ENCODE assay signal across 10 mouse cellular contexts in genomic region chr10:127286194-127286593, GRCm38 (mm10). TPM values are rescaled to one million over a fixed set of nuclear protein-coding genes. Genes with fewer than 3 reads are reported as not detected.
DNase-seq lines count a peak whose midpoint lies in the region; ATAC-seq lines count a peak whose summit lies in the region.
"Had no signal": no experiment of that assay in that cellular context is flagged by ENCODE, and none has a peak within 500 bp of the region (broad histone marks: within the 10 kb centered on the region; RNA-seq: fewer than 3 reads in every experiment).

No protein-coding gene starts in this region.

- H3K27me3 ChIP-seq in heart, embryonic 15.5 days: no peaks in the 10 kb centered on the region
- no peaks in the 10 kb centered on the region for H3K27me3 ChIP-seq in embryonic facial prominence, embryonic 14.5 days (replicated peaks; ENCODE audit: control insufficient read depth, insufficient read depth, low read length)
- no peaks in the 10 kb centered on the region for H3K27me3 ChIP-seq in hindbrain, embryonic 15.5 days
- no peaks in the 10 kb centered on the region for H3K27me3 ChIP-seq in midbrain, embryonic 14.5 days (ENCODE audit: control insufficient read depth, insufficient read depth, low read length)
- H3K27me3 ChIP-seq: limb, embryonic 15.5 days had no signal

- WGBS in heart, embryonic 15.5 days: 69% methylated on average over 7 of the region's 7 CpGs
- WGBS in embryonic facial prominence, embryonic 14.5 days: 60% methylated on average over 5 of the region's 7 CpGs
- WGBS in hindbrain, embryonic 15.5 days: 56% methylated on average over 7 of the region's 7 CpGs
- WGBS in midbrain, embryonic 14.5 days: 67% methylated on average over 7 of the region's 7 CpGs

- no peak for DNase-seq in heart, postnatal 36 days
- no peak for DNase-seq in embryonic facial prominence, embryonic 14.5 days (ENCODE audit: low spot score)
- no peak for DNase-seq in midbrain, embryonic 14.5 days
- no peak for DNase-seq in urinary bladder, postnatal 10 days (ENCODE audit: low spot score)
- no peak for DNase-seq in adrenal gland, postnatal 36 days
- no peak for DNase-seq in gastrocnemius, postnatal 14 days

- H3K4me2 ChIP-seq in heart, embryonic 15.5 days: 0 out of 2 replicates have a peak overlapping the region, but pooled peaks have one; percentile 4
- H3K4me2 ChIP-seq in embryonic facial prominence, embryonic 14.5 days (ENCODE audit: low read depth, low read length): 0 out of 2 replicates have a peak overlapping the region, but pooled peaks have one; percentile 95
- peak overlapping the region; percentile 73 for H3K4me2 ChIP-seq in hindbrain, embryonic 15.5 days
- H3K4me2 ChIP-seq in midbrain, embryonic 14.5 days (ENCODE audit: low read length): peak overlapping the region; percentile 61; the same call in 1 of the 2 replicates
- H3K4me2 ChIP-seq: limb, embryonic 15.5 days had no signal

- intact Hi-C loops in heart, postnatal 36 days (cut with DNase I): loop anchor here (5.0 kb wide), 1 partner anchor 381 kb away; the partner anchor contains the start of genes Nab2 and Nemp1
- intact Hi-C loops in gastrocnemius, postnatal 14 days (cut with DNase I; ENCODE audit: low total_unique reads): no loop called here

- no peak for ATAC-seq in heart, embryonic 15.5 days (replicated peaks; ENCODE audit: insufficient number of reproducible peaks, insufficient read depth, low FRiP score, low read depth)
- ATAC-seq in embryonic facial prominence, embryonic 14.5 days (ENCODE audit: low read depth): no peak
- no peak for ATAC-seq in hindbrain, embryonic 15.5 days (ENCODE audit: low FRiP score, low read depth)
- no peak for ATAC-seq in midbrain, embryonic 14.5 days (ENCODE audit: low FRiP score, low TSS enrichment)
- ATAC-seq: inflammation-experienced regulatory T-cells, adult 6 months had no signal

- H3K9me3 ChIP-seq in heart, embryonic 15.5 days (replicated peaks): no peaks in the 10 kb centered on the region
- H3K9me3 ChIP-seq in embryonic facial prominence, embryonic 14.5 days (ENCODE audit: control insufficient read depth, low read length): no peaks in the 10 kb centered on the region
- no peaks in the 10 kb centered on the region for H3K9me3 ChIP-seq in hindbrain, embryonic 15.5 days
- H3K9me3 ChIP-seq in midbrain, embryonic 14.5 days (ENCODE audit: control insufficient read depth, low read length): no peaks in the 10 kb centered on the region
- H3K9me3 ChIP-seq: limb, embryonic 15.5 days had no signal

- 0 out of 2 replicates have a peak overlapping the region, but pooled peaks have one; percentile 7 for H3K9ac ChIP-seq in heart, embryonic 15.5 days
- H3K9ac ChIP-seq in embryonic facial prominence, embryonic 14.5 days (ENCODE audit: low read depth, low read length): peak overlapping the region; percentile 41; the same call in 1 of the 2 replicates
- H3K9ac ChIP-seq in hindbrain, embryonic 15.5 days: 0 out of 2 replicates have a peak overlapping the region, but pooled peaks have one; percentile 10
- no peak overlapping the region; the same call in 1 of the 2 replicates for H3K9ac ChIP-seq in midbrain, embryonic 14.5 days (replicated peaks; ENCODE audit: low read length)

- peaks cover 62% of the 10 kb centered on the region for H3K36me3 ChIP-seq in heart, embryonic 15.5 days
- H3K36me3 ChIP-seq in embryonic facial prominence, embryonic 14.5 days (ENCODE audit: control insufficient read depth, insufficient read depth, low read length): peaks cover 62% of the 10 kb centered on the region
- H3K36me3 ChIP-seq in hindbrain, embryonic 15.5 days: peaks cover 38% of the 10 kb centered on the region
- H3K36me3 ChIP-seq in midbrain, embryonic 14.5 days (ENCODE audit: control insufficient read depth, insufficient read depth, low read length): peaks cover 58% of the 10 kb centered on the region

- no peak overlapping the region for H3K4me3 ChIP-seq in heart, embryonic 15.5 days
- no peak overlapping the region for H3K4me3 ChIP-seq in embryonic facial prominence, embryonic 14.5 days (ENCODE audit: low read depth, low read length)
- H3K4me3 ChIP-seq in hindbrain, embryonic 15.5 days: no peak overlapping the region; the same call in 1 of the 2 replicates
- H3K4me3 ChIP-seq in midbrain, embryonic 14.5 days (replicated peaks; ENCODE audit: low read depth, low read length): 0 out of 2 replicates have a peak overlapping the region, but pooled peaks have one; percentile 60

- no peak overlapping the region for H3K27ac ChIP-seq in heart, embryonic 15.5 days
- no peak overlapping the region for H3K27ac ChIP-seq in embryonic facial prominence, embryonic 14.5 days (replicated peaks; ENCODE audit: low read depth, low read length)
- no peak overlapping the region for H3K27ac ChIP-seq in hindbrain, embryonic 15.5 days (replicated peaks)
- 0 out of 2 replicates have a peak overlapping the region, but pooled peaks have one; percentile 2 for H3K27ac ChIP-seq in midbrain, embryonic 14.5 days (replicated peaks; ENCODE audit: low read depth, low read length)
- H3K27ac ChIP-seq: limb, embryonic 15.5 days had no signal

- peaks cover 42% of the 10 kb centered on the region for H3K4me1 ChIP-seq in heart, embryonic 15.5 days (replicated peaks)
- peaks cover 16% of the 10 kb centered on the region for H3K4me1 ChIP-seq in embryonic facial prominence, embryonic 14.5 days (ENCODE audit: control insufficient read depth, insufficient read depth, low read length)
- peaks cover 55% of the 10 kb centered on the region for H3K4me1 ChIP-seq in hindbrain, embryonic 15.5 days (replicated peaks)
- peaks cover 33% of the 10 kb centered on the region for H3K4me1 ChIP-seq in midbrain, embryonic 14.5 days (ENCODE audit: control insufficient read depth, insufficient read depth, low read length)

RNA-seq across cellular contexts. Expression of gene Mbd6, which starts 2.6 kb away (rescaled TPM):
- polyA plus RNA-seq in heart, embryonic 15.5 days (2015; fragmentation: Nextera tagmentation; extraction: Ambion mirVana): 10.6 and 15.7 TPM in 2 replicates
- total RNA-seq in heart, postnatal 36 days (2021): 10 to 100 TPM; 22.0 to 24.2 TPM
- polyA plus RNA-seq in embryonic facial prominence, embryonic 14.5 days (2014; fragmentation: Nextera tagmentation; extraction: Ambion mirVana): 15.8 and 17.6 TPM in 2 replicates
- 16.1 and 17.5 TPM in 2 replicates for polyA plus RNA-seq in hindbrain, embryonic 15.5 days (2015; fragmentation: Nextera tagmentation; extraction: Ambion mirVana)
- 17.4 and 18.0 TPM in 2 replicates for polyA plus RNA-seq in midbrain, embryonic 14.5 days (2014; fragmentation: Nextera tagmentation; extraction: Ambion mirVana)
- 10 to 100 TPM; 42.0 to 45.2 TPM for total RNA-seq in adrenal gland, postnatal 36 days (2021)
- total RNA-seq in gastrocnemius, postnatal 14 days (2021): 10 to 100 TPM; 16.1 to 17.1 TPM

RNA-seq across cellular contexts. Expression of gene Dctn2, which starts 20.0 kb away (rescaled TPM):
- 127 and 152 TPM in 2 replicates for polyA plus RNA-seq in heart, embryonic 15.5 days (2015; fragmentation: Nextera tagmentation; extraction: Ambion mirVana)
- 100 to 1,000 TPM; 144 to 154 TPM for total RNA-seq in heart, postnatal 36 days (2021)
- 166 and 186 TPM in 2 replicates for polyA plus RNA-seq in embryonic facial prominence, embryonic 14.5 days (2014; fragmentation: Nextera tagmentation; extraction: Ambion mirVana)
- 336 and 350 TPM in 2 replicates for polyA plus RNA-seq in hindbrain, embryonic 15.5 days (2015; fragmentation: Nextera tagmentation; extraction: Ambion mirVana)
- 295 and 323 TPM in 2 replicates for polyA plus RNA-seq in midbrain, embryonic 14.5 days (2014; fragmentation: Nextera tagmentation; extraction: Ambion mirVana)
- 100 to 1,000 TPM; 148 to 190 TPM for total RNA-seq in adrenal gland, postnatal 36 days (2021)
- 100 to 1,000 TPM in 1 of 2 experiments, 10 to 100 TPM in 1; 99.8 to 103 TPM for total RNA-seq in gastrocnemius, postnatal 14 days (2021)

RNA-seq across cellular contexts. Expression of gene Kif5a, which starts 23.0 kb away (rescaled TPM):
- polyA plus RNA-seq in heart, embryonic 15.5 days (2015; fragmentation: Nextera tagmentation; extraction: Ambion mirVana): 0.35 and 2.3 TPM in 2 replicates
- total RNA-seq in heart, postnatal 36 days (2021): under 1 TPM; 0.41 to 0.92 TPM
- polyA plus RNA-seq in embryonic facial prominence, embryonic 14.5 days (2014; fragmentation: Nextera tagmentation; extraction: Ambion mirVana): 13.7 and 14.6 TPM in 2 replicates
- 110 and 114 TPM in 2 replicates for polyA plus RNA-seq in hindbrain, embryonic 15.5 days (2015; fragmentation: Nextera tagmentation; extraction: Ambion mirVana)
- 75.3 and 94.7 TPM in 2 replicates for polyA plus RNA-seq in midbrain, embryonic 14.5 days (2014; fragmentation: Nextera tagmentation; extraction: Ambion mirVana)
- 1 to 10 TPM; 6.3 to 7.5 TPM for total RNA-seq in adrenal gland, postnatal 36 days (2021)
- under 1 TPM; 0.45 to 0.53 TPM for total RNA-seq in gastrocnemius, postnatal 14 days (2021)

RNA-seq across cellular contexts. Expression of gene Mars, which starts 25.4 kb away (rescaled TPM):
- polyA plus RNA-seq in heart, embryonic 15.5 days (2015; fragmentation: Nextera tagmentation; extraction: Ambion mirVana): 75.4 and 78.4 TPM in 2 replicates
- 10 to 100 TPM; 41.0 to 46.4 TPM for total RNA-seq in heart, postnatal 36 days (2021)
- 106 and 108 TPM in 2 replicates for polyA plus RNA-seq in embryonic facial prominence, embryonic 14.5 days (2014; fragmentation: Nextera tagmentation; extraction: Ambion mirVana)
- 115 and 118 TPM in 2 replicates for polyA plus RNA-seq in hindbrain, embryonic 15.5 days (2015; fragmentation: Nextera tagmentation; extraction: Ambion mirVana)
- polyA plus RNA-seq in midbrain, embryonic 14.5 days (2014; fragmentation: Nextera tagmentation; extraction: Ambion mirVana): 109 and 122 TPM in 2 replicates
- total RNA-seq in adrenal gland, postnatal 36 days (2021): 100 to 1,000 TPM; 102 to 123 TPM
- total RNA-seq in gastrocnemius, postnatal 14 days (2021): 10 to 100 TPM; 50.3 to 56.0 TPM

RNA-seq across cellular contexts. Expression of gene Arhgap9, which starts 35.6 kb away (rescaled TPM):
- polyA plus RNA-seq in heart, embryonic 15.5 days (2015; fragmentation: Nextera tagmentation; extraction: Ambion mirVana): 2.0 and 11.0 TPM in 2 replicates
- total RNA-seq in heart, postnatal 36 days (2021): 1 to 10 TPM; 3.1 to 3.6 TPM
- 3.7 and 4.4 TPM in 2 replicates for polyA plus RNA-seq in embryonic facial prominence, embryonic 14.5 days (2014; fragmentation: Nextera tagmentation; extraction: Ambion mirVana)
- 0.86 and 1.5 TPM in 2 replicates for polyA plus RNA-seq in hindbrain, embryonic 15.5 days (2015; fragmentation: Nextera tagmentation; extraction: Ambion mirVana)
- 0.18 and 1.1 TPM in 2 replicates for polyA plus RNA-seq in midbrain, embryonic 14.5 days (2014; fragmentation: Nextera tagmentation; extraction: Ambion mirVana)
- total RNA-seq in adrenal gland, postnatal 36 days (2021): 1 to 10 TPM; 1.7 to 2.2 TPM
- total RNA-seq in gastrocnemius, postnatal 14 days (2021): 1 to 10 TPM; 1.3 to 2.1 TPM

Comparison
In these comparisons a context has a peak if more than half of its experiments do, and no peak if none do; other contexts are left out.
1. H3K4me2 ChIP-seq: peak in every context shown above with its lines; median percentile 95 in embryonic facial prominence, embryonic 14.5 days; 73 in hindbrain, embryonic 15.5 days; 61 in midbrain, embryonic 14.5 days; 4 in heart, embryonic 15.5 days.